Mouse (Mus musculus) thymus, postnatal 4 days (tissue): Measurements from ENCODE around the gene Sik2.

Experiments used
- DNase-seq: peaks from one replicate; pipeline ENCODE4 v3.0.0; 2021

Gene Sik2

DNA sequence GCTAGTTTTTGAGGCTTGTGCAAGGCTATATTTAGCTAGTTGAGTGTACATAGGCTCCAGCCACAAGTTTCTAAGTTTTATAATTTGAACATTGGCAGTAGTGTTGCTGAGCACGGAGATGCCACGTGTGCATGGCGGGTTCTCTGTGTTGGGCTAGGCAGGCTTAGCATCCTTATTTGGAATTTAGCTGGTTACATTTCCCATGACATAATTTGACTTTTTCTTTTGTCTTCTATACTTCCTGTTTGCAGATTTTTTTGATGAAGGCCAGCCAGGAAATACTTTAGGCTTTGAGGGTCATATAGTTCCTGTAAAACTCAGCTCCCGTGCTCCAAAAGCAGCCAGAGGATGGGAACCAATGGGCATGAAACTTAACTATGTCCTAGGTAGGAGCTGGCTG lies 145.0 kb downstream of the Sik2 start:
- DNase-seq = no peak

DNA sequence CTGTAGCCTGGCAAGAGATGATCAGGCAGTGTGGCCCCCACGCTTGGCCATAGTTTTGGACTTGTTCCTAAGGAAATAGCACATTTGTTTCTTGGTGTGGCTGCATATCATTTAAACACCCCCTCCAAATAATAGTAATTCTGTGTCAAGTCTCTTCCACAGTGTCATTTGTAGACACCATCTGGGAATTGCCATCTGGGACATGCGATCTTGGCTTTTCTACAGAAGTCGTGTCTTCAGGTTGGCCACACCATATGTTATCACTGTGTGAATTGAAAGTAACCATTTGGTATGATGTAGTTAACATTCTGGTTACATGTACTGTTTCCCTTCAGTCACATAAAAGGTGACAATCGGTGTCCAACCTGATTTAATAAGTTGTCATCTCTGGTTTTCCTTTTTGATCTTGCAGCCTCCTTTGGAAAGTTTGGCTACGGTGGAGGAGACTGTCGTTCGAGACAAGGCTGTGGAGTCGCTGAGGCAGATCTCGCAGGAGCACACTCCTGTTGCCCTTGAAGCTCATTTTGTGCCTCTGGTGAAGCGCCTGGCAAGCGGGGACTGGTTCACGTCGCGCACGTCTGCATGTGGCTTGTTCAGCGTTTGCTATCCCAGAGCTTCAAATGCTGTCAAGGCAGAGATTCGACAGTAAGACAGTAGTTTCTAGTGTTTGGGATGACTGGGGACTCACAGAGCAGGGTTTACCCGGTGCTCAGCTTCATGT lies 147.6 kb downstream of the Sik2 start:
- no peak for DNase-seq

DNA sequence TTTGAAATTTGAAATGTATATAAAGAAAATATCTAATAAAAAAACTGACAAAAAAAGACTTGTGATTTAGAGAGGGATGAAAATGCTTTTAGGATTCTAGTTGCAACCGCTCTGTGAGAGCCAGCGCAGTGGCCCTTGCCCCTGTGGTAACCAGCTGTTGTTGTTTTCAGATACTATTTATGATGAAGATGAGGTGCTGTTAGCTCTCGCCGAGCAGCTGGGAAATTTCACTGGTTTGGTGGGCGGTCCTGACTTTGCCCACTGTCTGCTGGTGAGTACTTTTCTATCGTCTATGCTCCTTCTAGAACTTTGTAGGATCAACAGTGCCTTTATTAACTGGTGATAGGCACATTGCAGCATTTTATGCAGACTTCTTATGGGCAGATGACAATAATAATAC lies 150.2 kb downstream of the Sik2 start:
- no peak for DNase-seq

GRCm38 (mm10) chr9:50857082-50857641 lies 151.7 kb downstream of the Sik2 start:
- DNase-seq = no peak

DNA sequence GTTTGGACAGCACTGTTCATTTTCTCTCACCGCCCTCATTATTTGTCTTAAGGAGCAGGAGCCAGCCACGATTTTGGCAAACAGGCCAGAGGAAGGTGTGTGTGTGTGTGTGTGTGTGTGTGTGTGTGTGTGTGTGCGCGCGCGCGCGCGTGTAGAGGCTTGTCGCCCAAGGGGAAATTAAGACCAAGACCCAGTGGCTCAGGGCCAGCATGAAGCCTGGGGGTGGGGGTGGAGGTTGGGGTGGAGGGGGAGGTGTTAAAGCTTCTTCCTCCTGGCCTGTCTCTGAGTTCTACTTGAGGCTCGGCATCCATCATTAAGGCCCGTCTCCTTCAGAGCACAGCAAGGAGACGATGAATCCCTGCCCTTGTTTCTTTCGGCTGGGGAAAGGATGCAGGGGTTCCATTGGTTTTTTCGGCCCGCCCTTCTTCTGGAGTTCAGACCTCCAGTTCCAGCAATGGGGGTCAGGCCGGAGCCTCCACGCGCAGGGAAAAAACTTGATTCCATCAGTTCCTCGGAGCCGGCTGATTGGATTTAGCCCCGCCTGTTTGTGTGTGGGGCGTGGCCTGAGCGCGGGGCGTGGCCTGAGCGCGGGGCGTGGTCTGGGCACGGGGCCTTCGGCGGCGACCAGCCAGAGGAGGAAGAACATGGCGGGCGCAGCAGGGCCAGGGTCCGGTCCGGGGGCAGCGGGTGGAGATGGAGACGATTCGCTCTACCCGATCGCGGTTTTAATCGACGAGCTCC lies 152.4 kb downstream of the Sik2 start:
- peak; percentile 96 for DNase-seq

DNA sequence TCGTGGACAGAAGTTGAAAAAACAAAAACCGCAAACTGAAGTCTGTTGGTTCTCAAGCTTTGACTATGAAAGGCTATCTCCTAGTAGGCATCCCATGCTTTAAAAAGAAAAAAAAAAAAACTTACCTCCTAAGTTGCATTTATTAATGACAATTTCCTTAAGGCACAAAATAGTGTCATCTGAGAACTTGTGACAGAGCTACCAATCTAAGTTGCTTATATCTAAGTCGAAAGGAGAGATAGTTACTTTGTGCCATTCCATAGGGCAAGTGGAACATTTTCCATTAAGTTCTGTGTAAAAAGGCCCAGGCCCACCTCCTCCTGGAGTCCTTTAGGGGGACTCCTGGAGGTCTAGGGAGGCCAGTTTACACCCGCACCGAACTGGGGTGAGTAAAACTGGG lies 153.1 kb downstream of the Sik2 start:
- no peak for DNase-seq

DNA sequence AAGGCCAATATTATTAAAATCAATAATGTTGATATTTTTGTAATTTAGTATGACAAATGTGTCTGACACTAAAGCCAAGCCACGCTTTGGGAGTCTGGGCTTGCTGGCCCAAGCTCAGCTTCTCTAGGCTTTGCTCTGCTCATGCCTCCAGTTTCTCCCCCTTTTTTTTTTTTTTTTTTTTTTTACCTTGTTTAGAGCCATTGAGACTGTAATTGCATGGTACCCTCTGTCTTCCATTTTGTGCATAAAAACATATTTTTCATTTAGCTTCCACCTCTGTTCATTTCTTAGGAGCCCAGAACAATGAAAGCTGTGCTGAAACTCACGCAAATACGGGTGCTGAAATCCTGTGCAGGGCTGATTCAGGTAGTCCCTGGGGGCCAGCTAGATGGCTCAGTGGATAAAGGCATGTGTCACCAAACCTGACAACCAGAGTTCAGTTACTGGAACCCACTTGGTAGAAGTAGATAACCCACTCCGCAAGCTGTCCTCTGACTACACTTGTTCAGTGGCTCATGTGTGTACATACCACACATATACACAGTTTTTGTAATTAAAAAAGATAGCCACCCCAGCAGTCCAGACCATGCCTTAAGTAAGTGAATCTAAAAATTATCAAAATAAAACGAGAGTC lies 153.6 kb downstream of the Sik2 start:
- DNase-seq = no peak

GRCm38 (mm10) chr9:50854376-50854775 lies 154.5 kb downstream of the Sik2 start:
- no peak for DNase-seq

DNA sequence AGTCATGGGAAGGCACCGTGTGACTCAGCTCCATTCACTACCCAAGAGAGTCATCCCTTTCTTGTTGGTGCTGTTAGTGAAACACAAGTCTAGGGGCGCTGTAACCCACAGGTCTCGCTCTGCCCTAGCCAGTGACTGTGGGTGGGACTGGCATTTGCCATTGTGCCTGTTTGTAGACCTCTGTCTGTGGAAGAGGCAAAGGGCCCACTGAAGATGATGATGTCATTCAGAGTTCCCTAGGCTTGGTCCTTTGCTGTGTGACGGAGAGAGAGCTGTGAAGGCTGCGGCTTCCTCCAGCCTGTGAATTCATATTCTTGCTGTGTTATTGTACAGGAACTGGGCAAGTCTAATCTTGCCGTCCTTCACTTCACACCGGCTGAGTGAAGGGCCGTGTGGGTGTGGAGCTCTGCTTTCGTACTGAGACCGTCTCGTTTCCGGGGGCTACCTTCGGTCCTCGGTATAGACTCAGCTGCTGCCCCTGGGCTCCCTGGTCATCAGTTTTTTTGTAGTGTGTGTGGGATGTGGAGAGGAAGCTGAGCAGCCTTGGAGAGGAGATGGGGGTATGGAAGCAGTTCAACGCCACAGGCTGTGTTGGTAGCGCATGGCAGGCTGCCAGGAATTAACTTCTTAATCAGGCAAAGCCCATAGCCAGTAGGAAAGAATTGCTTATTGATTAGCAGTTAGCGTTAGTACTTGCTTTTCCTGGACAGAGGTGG lies 156.1 kb downstream of the Sik2 start:
- DNase-seq = no peak

- DNase-seq = no peak
Observed at GRCm38 (mm10) chr9:50850713-50851112, 158.2 kb downstream of the Sik2 start.

- no peak for DNase-seq
Observed at GRCm38 (mm10) chr9:50850271-50850670, 158.6 kb downstream of the Sik2 start.

GRCm38 (mm10) chr9:50849755-50850154 lies 159.1 kb downstream of the Sik2 start:
- no peak for DNase-seq

GRCm38 (mm10) chr9:50849249-50849648 lies 159.6 kb downstream of the Sik2 start:
- DNase-seq = peak; percentile 92

- no peak for DNase-seq
Observed at GRCm38 (mm10) chr9:50848821-50849220, 160.1 kb downstream of the Sik2 start.

GRCm38 (mm10) chr9:50847606-50848368 lies 161.1 kb downstream of the Sik2 start:
- no peak for DNase-seq

- no peak for DNase-seq
Observed at GRCm38 (mm10) chr9:50847133-50847532, 161.7 kb downstream of the Sik2 start.

GRCm38 (mm10) chr9:50845547-50845946 lies 163.3 kb downstream of the Sik2 start:
- no peak for DNase-seq

DNA sequence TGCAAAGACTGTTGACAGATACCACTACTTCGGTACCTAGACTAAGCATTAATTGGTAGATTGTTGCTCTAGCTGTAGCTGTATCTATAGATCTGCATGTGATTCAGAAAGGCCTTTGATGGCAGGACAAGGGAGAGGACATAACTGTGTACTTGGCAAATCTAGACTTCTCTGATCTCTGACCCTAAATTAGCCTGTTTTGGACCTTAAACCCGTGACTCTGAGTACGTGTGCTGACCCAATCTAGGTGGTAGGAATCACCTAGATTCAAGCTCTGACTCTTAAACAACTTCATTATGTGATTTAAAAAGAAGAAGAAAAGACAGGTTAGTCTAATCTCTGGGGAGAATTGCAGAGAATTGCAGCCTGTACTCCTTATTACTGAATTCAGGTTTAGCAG lies 163.8 kb downstream of the Sik2 start, which contains the start of gene Ppp2r1b:
Gene Ppp2r1b (plus strand): TSS at position 221 of the 400 bp plus-strand sequence.
- DNase-seq = no peak
